Mouse (Mus musculus): Measurements from ENCODE around the gene Eng. TPM values are rescaled to one million over a fixed set of nuclear protein-coding genes. Genes with fewer than 3 reads are reported as not detected.

Gene Eng
- total RNA-seq, 2 experiments from 2014 or later, result 17.4 to 24.2 TPM

DNA sequence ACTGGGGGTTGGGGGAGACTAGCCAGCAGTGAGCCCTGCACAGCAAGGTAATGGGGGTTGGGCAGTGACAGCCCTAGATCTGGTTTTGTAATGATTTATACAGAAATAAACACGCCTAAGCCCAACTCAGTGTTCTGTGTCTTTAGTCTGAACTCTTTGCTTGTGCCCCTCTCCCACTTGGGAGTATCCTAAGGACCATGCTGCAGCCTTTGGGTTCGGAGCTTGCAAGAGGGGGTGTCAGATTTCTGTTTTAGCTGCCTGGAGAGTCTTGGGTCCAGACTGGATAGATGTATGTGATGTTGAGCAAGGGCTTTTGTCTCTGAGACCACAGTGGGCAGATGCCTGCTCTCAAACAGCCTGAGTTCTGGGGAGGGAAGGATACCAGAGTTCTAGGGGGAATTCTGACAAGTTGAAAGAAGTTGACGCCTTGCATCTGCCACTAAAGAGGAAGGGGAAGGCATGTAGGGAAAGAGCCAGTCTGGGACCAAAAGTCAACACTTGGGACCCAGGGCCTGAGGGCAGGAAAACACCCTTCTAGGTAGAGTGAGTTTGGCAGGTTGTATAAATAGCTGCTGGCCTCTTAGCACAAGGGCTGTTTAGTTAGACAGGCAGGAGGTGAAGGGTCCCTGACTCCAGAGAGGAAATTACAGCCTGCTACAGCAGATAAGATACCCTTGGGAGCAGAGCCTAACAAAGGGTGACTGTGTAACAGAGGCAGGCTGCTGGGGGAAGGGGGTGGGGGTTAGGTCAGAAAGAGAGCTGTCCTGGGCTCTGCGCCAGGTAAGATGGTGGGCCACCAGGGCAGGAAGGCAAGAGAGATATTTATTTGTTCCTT, 25.5 kb upstream of the Eng start:
- no peak for DNase-seq (ENCODE audit: extremely low spot score in 1 of 2, low spot score in 1 of 2)

DNA sequence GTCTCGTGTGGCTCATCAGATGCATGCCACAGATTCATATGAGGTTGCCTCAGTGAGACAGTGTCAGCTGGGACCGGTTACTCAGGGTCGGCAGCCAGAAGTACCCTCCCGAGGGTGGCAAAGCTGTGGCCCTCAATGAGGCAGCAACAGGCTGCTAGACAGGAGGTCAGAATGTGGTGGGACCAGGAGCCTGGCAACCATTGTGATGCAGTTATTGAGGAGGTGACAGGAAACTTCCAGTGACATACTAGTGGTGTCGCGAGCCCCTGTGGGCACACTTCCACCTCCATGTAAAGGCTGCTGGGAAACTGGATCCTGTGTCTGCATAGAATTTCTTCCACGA, 24.9 kb upstream of the Eng start, which contains the start of gene Ak1:
Gene Ak1, plus strand, starts transcription at position 242 of the 343 bp plus-strand sequence.
- no peak for DNase-seq (ENCODE audit: extremely low spot score in 1 of 2, low spot score in 1 of 2)

DNA sequence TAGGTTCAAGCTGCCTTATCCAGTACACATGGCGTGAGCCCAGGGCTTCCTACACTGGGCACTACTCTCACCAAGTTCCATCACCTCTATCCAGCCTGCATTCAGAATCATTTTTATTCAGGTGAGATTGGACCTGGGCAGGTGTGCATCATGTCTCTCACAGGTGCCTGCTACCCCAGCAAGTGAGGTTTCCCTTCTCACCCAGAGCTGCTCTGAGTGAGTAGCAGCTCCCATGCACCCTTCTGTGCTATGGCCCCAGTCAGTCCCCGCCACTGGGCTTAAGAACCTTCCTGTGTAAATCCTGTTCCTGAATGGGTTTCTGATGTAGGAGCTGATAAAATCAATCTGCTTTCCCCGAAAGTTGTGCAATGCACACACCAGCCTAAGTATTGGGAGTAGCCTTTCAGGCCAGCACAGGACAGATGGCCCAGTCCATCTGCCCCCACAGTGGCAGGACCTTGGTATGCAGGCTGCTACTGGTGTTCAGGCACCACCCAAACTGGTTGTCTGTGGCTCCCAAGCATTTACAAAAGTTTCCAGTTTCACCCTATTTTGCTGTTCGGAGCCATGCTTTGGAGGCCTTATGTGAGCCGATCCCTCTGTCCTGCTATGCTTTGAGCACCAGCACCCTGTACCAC, 22.2 kb upstream of the Eng start:
- no peak for DNase-seq (ENCODE audit: extremely low spot score in 1 of 2, low spot score in 1 of 2)

DNA sequence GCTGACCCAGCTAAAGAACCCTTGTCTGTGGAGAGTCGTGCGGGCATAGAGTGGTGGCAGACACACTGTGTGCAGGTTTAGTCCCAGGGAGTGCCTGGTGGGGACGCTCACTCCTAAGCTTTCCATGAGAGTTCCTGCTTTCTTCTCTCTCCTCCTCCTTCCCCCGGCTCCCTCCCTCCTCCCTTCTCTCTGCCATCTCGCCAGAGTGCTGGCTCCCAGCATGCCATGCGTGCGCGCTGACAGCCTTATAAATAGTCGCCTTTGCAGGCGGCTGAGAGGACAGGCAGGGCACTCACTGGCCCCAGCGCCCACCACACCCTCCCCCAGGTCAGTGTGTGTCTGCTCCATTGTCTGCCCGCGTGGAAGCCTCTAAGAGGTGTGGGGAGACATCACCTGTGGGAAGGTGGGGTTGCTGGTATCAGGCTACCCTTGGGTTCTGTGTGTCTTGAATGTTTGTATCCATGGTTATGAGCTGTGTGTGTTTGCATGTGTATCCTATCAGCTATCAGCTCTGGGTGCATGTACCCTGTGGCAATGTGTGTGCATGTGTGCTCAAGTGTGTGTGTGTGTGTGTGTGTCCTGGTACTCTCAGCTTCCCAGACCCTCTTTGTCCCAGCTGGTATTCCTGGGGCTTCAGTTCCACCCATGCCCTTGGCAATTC, 21.1 kb upstream of the Eng start:
- DNase-seq (ENCODE audit: extremely low spot score in 1 of 2, low spot score in 1 of 2), result peak; percentile 69 to 81

DNA sequence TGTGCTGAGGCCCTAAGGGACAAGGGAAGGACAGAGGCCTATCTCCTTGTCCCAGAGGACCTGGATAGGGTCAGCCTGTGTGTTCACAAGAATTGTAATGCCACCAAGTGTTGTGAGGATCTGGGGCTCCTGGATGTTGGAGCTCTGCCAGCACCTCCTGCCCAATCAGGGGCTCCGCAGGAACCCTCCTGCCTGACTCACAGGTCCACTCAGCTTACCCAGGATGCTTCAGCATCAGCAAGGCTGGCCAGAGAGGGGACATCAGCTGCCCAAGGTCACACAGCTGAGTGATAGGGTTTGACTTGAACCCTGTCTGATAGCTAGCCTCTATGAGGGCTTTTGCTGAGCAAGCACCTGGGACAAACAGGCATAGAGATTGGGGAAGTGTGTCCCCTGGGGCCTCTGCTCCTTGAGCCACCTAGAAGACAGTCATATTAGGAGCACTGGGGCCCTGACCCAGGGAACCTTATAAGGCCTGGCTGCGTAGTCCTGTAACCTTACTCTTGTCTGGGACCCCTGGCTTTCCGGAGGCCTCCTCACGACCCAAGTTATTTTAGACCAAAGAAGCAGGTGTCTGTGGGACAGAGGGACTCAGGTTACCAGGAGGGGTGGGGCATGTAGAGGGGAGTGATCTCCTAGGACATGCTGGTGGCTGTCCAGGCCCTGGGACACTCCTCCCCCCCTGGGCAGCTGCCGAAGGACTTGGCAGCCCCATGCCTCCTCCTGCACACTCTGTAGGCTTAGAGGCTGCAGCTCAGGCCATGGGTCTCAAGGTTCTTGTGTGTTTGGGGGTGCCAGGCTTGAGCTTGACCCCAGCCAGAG, 20.3 kb upstream of the Eng start:
- peak; percentile 47 to 54 for DNase-seq (ENCODE audit: extremely low spot score in 1 of 2, low spot score in 1 of 2)

DNA sequence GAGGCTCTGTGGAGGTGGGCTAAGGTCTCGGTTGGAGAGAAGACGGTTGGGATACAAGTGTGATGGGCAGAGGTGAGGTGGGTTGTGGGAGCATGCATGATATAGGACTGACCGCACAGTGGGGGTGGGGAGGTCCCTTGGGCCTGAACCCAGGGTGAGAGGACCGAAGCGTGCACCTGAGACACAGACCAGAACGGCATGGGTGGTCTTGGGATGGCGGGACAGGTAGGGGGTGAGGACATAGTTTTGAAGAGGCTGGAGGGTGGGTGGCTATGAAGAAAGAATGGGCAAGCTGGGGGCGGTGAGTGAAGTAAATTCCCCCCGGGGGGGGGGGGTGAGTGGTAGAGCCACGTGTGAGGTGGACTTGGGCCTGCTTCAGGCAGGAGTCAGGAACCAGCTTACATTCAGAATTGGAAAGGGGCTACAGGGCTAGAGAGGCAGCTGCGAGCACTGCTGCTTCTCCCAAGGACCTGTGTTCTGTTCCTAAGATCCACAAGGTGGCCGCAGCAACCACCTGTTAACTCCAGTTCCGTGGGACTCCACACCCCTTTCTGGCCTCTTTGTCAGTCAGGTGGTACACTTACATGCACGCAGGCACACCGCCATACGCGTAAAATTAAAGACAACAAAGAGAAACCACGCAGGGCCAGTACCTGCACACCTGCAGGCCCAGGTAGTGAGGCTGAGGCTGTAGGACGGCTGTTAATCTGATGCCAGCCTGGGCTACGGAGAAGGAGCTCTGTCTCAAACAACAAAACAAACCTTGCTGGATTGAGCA, 18.9 kb upstream of the Eng start:
- DNase-seq (ENCODE audit: extremely low spot score in 1 of 2, low spot score in 1 of 2), result no peak

DNA sequence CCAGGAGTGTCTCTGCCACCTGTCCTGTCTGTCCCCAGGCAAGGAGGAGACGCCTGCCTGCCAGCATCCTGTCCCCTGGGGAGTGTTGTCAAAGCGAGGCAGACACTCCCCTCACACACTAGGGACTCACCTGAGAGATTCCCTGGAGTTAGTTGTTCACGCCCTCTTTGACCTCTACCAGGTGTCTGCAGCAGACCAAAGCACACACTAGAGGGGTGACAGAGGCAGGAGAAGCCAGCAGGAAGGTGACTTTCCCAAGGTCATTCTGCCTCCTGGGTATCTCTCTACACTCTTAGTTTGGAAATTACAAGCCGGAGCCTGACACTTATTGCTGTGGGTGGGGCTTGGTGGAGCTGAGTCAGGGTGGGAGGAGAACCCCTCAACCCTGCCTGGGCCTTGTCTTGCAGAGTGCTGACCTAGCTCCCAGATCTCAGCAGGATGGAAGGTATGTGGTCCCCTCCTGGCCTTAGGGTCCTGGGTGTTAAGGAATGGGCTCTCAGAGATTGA, 18.3 kb upstream of the Eng start:
- DNase-seq (ENCODE audit: extremely low spot score in 1 of 2, low spot score in 1 of 2), result no peak

DNA sequence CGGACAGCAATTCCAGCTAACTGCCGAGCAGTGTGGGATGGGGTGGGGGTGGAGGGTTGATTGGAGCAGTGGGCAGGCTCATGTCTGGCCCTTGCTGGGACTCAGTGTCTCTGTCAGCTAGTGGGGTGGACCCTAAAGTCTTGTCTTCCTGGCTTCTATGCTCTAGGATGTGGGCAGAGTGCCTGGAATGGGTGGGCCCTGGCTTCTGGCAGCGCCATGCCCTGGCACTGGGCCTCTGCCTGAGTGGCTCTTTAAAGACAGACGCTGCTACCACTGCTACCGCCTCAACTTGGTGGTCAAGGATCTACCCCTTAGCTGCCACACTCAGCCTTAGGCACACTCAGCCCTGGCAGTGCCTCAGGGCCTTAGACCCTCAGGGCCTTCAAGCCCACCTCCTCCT, 17.7 kb upstream of the Eng start:
- DNase-seq (ENCODE audit: extremely low spot score in 1 of 2, low spot score in 1 of 2), result peak; percentile 47 to 62

DNA sequence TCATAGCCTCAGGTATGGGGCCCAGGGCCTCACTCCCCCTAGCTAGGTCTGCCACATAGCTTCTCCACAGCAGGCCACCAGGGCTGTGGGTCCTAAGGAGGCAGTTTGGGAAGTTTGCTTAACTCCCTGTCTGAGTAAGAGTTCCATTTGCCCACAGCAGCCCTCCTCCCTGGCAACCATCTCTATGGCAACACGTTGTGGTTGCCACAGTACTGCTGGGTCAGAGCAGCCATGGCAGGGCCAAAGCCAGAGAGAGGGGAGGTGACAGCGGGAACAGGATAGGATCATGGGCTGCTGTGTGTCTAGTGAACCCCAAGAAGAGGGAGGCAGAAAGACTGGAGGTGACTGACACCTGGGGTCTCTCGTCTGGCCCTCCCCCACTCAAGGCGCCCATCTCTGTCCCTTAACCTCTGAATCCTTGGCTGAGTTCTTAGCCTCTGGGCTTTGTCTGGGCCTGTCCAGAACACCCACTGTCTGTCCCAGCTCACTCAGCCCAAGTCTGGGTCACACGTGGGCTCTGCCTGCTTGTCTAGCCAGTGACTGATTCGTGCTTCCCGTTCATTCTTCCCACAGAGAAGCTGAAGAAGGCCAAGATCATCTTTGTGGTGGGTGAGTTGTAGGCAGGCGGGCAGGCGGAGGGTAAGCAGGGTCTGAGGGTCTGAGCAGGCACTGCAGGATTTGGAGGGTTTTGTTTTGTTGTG, 17.0 kb upstream of the Eng start:
- no peak for DNase-seq (ENCODE audit: extremely low spot score in 1 of 2, low spot score in 1 of 2)

DNA sequence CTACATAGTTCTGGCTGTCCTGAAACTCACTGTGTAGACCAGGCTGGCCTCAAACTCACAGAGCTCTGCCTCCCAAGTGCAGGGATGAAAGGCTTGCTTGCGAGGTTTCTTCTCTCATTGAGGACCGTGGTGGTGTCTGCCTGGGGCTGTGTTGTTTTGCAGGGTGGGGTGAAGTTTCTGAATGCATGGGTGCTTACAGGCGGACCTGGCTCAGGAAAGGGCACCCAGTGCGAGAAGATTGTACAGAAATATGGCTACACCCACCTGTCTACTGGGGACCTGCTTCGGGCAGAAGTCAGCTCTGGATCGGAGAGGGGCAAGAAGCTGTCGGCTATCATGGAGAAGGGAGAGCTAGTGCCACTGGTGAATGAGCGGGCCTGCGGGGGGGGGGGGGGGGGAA, 16.4 kb upstream of the Eng start:
- DNase-seq (ENCODE audit: extremely low spot score in 1 of 2, low spot score in 1 of 2), result no peak

DNA sequence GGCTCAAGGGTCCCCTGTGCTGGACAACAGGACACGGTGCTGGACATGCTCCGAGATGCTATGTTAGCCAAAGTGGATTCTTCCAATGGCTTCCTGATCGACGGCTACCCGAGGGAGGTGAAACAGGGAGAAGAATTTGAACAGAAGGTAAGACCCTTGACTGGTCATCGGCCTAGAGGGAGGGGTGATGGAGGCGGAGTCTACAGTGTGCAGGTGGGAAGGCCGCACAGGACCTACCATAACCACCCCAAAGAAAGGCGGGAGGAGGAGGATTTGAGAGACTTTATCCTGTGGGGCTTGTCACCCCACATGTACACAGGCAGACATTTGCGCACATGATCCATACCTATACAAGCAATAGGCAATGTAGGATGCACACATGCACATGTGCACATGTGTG, 15.3 kb upstream of the Eng start:
- no peak for DNase-seq (ENCODE audit: extremely low spot score in 1 of 2, low spot score in 1 of 2)

DNA sequence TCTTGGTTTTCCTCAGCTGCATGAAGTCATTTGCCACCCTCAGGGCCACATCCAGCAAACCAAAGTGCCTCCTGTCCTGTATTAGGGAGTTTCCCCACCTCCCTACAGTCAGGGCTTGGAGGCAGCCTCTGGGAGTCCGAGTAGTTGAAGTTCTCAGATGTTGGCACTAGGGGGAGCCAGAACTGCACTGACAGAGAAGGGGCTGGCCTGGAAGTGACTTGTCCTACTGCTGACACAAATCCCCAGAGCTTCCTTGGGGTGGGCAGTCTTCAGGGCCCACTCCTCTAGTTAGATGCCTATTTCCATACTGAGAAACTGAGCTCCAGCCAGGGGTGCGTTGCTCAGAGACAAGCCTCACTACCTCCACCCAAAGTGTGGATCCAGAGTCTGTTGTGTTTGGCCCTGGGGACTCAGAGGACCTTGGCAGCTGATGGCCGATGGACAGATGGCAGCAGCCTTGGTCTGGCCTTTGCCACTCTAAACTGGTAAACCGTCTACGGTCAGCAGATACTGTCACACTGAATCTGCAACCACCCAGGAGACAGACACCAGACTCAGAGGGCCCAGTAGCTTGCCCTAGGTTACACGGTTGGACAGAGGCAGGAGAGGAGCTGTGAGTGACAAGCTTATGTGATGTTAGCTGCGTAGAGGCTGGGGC, 14.5 kb upstream of the Eng start:
- DNase-seq (ENCODE audit: extremely low spot score in 1 of 2, low spot score in 1 of 2), result peak; percentile 59 to 80

DNA sequence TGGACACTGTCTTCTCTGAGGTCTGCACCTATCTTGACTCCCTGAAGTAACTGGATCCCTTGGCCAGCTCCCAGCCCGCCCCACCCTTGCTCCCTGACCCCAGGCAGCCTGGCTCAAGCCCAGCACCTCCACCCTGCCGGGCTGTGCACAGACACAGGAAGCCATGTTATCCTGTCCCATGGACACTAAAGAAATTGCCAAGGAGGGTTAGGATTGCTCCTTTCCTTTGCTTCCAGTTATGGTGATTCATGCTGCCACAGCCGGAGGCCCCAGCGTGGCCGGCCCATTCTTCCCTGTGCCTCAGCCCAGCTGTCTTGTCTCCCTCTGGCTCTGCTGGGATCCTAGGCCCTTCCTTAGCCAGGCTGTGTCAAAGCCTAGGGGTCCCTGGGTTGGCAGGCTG, 12.7 kb upstream of the Eng start:
- no peak for DNase-seq (ENCODE audit: extremely low spot score in 1 of 2, low spot score in 1 of 2)

DNA sequence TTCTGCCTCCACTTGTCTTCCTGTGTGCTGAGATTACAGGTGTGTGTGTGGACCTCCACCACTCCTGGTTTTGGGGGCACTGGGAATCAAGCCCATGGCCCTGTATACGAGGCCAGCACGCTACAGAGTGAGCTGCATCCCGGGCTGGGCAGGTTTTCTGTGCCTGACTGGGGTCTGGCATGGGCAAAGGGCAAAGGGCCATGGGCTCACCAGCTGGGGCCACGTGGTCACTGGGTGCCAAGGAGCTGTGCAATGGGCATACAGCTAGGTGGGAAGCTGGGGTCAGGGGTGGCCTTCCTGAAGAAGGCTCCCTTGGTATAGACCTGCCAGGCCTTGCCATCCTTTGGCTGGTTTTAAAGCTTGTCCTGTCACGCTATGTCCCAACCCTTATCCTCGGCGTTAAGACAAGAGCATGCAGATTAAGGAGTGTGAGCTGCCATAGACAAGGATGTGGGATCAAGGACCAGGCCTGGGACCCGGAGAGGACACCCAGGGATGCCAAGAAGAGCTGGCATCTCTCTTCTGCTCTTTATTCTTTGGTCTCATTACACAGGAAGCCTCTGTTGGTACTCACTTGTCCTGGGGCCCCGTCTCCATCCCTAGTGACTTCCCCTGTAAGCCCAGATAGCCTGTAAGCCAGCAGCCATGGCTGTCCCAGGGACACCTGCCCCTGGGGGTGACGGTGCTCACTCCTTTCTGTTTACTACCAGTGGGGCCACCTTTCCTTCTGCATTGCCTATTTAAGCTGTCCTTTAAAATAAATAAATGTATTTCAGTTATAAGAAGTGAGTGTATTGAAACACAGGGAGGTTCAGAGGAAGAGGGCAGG, 11.9 kb upstream of the Eng start:
- DNase-seq (ENCODE audit: extremely low spot score in 1 of 2, low spot score in 1 of 2), result no peak

DNA sequence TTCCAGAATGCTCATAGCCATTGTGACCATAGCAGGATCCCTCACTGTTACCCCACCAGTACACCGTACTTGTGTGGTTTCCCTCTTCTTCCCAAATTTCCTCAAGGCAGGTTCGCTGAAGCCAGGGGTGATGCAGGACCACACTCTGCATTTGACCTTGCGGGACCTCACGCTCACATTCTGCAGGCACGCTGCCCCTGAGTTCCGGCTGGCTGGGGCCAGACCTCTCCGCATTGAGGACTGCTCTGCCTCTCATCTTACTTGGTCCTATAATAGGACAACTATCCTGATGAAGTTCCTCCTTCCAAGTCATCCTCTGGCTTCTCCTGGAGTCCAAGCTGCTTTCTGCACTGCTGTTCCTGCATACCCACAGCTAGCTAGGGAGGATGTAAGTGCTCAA, 9.8 kb upstream of the Eng start:
- DNase-seq (ENCODE audit: extremely low spot score in 1 of 2, low spot score in 1 of 2), result no peak

DNA sequence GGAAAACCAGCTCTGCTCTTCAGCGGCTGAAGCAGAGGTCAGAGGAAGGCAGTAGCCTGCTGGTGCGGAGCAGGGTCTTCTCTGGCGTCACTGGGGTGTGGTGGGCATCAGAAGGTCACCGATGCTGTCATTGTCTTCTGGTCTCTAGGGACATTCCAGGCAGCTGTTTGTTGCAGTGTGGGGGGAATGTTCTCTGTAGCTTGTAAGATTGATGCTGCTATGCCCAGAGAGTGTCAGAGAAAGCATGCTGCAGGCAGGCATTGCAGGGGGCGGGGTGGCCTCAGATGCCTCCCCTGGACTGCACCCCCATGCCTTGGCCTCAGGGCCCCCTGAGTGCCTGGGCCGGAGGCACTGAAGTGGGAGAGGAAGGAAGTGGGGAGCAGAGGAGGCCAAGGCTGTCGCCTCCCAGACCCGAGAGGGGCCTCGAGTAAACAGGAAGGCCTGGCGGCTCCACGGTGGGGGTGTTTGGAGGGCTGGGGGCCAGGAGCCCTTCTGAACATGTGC, 8.6 kb upstream of the Eng start:
- no peak for DNase-seq (ENCODE audit: extremely low spot score in 1 of 2, low spot score in 1 of 2)

DNA sequence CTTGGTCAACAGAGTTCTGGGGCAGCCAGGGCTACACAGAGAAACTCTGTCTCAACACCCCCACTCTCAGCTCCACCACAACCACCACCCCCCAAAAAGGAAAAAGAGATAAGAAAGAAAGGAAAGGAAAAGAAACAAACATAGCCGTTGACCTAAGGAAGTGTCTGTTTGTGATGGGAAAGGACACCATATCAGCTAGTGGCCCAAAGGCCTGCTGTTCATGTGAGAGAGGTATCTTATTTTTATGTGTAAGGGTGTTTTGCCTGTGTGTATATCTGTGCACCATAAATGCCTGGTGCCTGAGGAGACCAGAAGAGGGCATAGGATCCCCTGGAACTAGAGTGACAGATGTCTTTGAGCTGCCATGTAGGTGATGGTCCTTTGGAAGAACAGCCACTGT, 6.8 kb upstream of the Eng start:
- no peak for DNase-seq (ENCODE audit: extremely low spot score in 1 of 2, low spot score in 1 of 2)
